Mouse (Mus musculus) myocyte (in vitro differentiated cells): ENCODE measurements at regions not wholly inside any gene's neighbourhood (a gene's known extent, or its start where the extent isn't known, plus 50 kb on each side); places are given as distances from the start of the nearest gene placed in this dataset.

Experiments used
- H3K27me3 ChIP-seq: one replicate; pipeline ENCODE4 v1.6.1; 2011; ENCODE audit not compliant: control insufficient read depth, insufficient read depth, insufficient read length
- H3K36me3 ChIP-seq: one replicate; pipeline ENCODE4 v1.6.1; 2011; ENCODE audit not compliant: control insufficient read depth, insufficient read depth
- H3K4me2 ChIP-seq: one replicate; pipeline ENCODE4 v1.6.1; 2011; ENCODE audit warnings: low read depth, control low read depth
- H3K4me3 ChIP-seq: one replicate; pipeline ENCODE4 v1.5.1; 2011; ENCODE audit warnings: mild to moderate bottlenecking, control low read depth, moderate library complexity
- H3K79me2 ChIP-seq: one replicate; pipeline ENCODE4 v1.6.1; 2011; ENCODE audit not compliant: control insufficient read depth, insufficient read depth
- H3ac ChIP-seq: one replicate; pipeline ENCODE4 v1.6.1; 2011; ENCODE audit not compliant: control insufficient read depth, insufficient read length
- CEBPB ChIP-seq: IDR thresholded peaks from 2 replicates; pipeline ENCODE4 v1.6.1; 2011; ENCODE audit warnings: mild to moderate bottlenecking, moderate library complexity; ENCODE audit not compliant: poor library complexity, insufficient read depth, severe bottlenecking
- E2F4 ChIP-seq: IDR thresholded peaks from one replicate; pipeline ENCODE4 v1.6.1; 2011; ENCODE audit warnings: mild to moderate bottlenecking, control low read depth, moderate library complexity; ENCODE audit not compliant: insufficient read depth
- MAX ChIP-seq: IDR thresholded peaks from one replicate; pipeline ENCODE4 v1.6.1; 2011; ENCODE audit warnings: low read depth, mild to moderate bottlenecking, control low read depth
- MYOD1 ChIP-seq, 3 experiments: IDR thresholded peaks; one replicate each; pipeline ENCODE4 v1.6.1; 2011; ENCODE audit warnings: control low read depth in 2 of 3, low read depth in 2 of 3, mild to moderate bottlenecking in 2 of 3, moderate library complexity in 1 of 3; ENCODE audit not compliant: insufficient read length in 2 of 3, control insufficient read depth in 1 of 3
- MYOG ChIP-seq, 3 experiments: IDR thresholded peaks; one replicate each; pipeline ENCODE4 v1.6.1; 2011; ENCODE audit warnings: control low read depth in 2 of 3, low read depth in 2 of 3, mild to moderate bottlenecking in 2 of 3; ENCODE audit not compliant: insufficient read length in 2 of 3, control insufficient read depth in 1 of 3, insufficient read depth in 1 of 3
- POLR2A ChIP-seq: IDR thresholded peaks from one replicate; pipeline ENCODE4 v1.6.1; 2011; ENCODE audit warnings: low read depth, mild to moderate bottlenecking, control low read depth, moderate library complexity; ENCODE audit not compliant: insufficient read length
- POLR2AphosphoS2 ChIP-seq: IDR thresholded peaks from one replicate; pipeline ENCODE4 v1.6.1; 2011; ENCODE audit warnings: low read depth, control low read depth; ENCODE audit not compliant: insufficient read length
- REST ChIP-seq: IDR thresholded peaks from one replicate; pipeline ENCODE4 v1.6.1; 2011; ENCODE audit warnings: mild to moderate bottlenecking, control low read depth, moderate library complexity; ENCODE audit not compliant: insufficient read depth, insufficient read length
- SRF ChIP-seq: IDR thresholded peaks from one replicate; pipeline ENCODE4 v1.6.1; 2011; ENCODE audit warnings: low read depth; ENCODE audit not compliant: control insufficient read depth, insufficient read length
- TCF12 ChIP-seq: IDR thresholded peaks from one replicate; pipeline ENCODE4 v1.6.1; 2011; ENCODE audit warnings: mild to moderate bottlenecking, control low read depth; ENCODE audit not compliant: poor library complexity, insufficient read depth, severe bottlenecking
- TCF3 ChIP-seq: IDR thresholded peaks from one replicate; pipeline ENCODE4 v1.6.1; 2011; ENCODE audit warnings: low read depth, control low read depth; ENCODE audit not compliant: insufficient read length
- USF1 ChIP-seq: IDR thresholded peaks from one replicate; pipeline ENCODE4 v1.6.1; 2011; ENCODE audit warnings: low read depth, mild to moderate bottlenecking, control low read depth, moderate library complexity

DNA sequence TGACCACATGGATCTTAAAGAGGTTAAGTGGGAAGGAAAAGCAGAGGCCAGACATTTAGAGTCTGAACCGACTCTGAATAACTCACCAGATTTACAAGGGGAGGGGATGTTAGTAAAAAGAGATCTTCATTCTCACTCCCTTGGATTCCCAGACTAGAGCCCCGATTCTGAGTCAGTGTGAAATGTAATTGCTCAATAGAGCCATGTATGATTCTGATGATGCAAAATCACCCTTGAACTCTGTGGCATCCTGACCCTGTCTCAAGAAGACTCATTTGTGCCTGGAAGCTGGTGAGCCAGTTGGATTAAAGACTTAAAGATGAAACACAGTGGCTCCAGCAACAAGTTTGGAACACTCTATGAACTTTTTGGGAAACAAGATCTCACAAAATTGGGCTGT, 210.2 kb upstream of the 1810046K07Rik start:
- Histone ChIP-seq H3K36me3 (no peaks in the 10 kb centered on the region), H3K4me2 (no peak overlapping the region), H3ac (no peak overlapping the region), H3K4me3 (no peak overlapping the region), H3K27me3 (no peaks in the 10 kb centered on the region), H3K79me2 (no peaks in the 10 kb centered on the region)
- TF ChIP-seq TCF12, result no peak
- no peak for TF ChIP-seq MAX
- no peak for TF ChIP-seq TCF3
- no peak for TF ChIP-seq MYOD1 (IDR thresholded peaks at IDR 0.05; ENCODE audit: control insufficient read depth in 1 of 3, insufficient read length in 2 of 3, low read depth in 2 of 3)
- no peak for TF ChIP-seq REST
- no peak for TF ChIP-seq SRF
- no peak for TF ChIP-seq POLR2AphosphoS2
- no peak for TF ChIP-seq USF1

DNA sequence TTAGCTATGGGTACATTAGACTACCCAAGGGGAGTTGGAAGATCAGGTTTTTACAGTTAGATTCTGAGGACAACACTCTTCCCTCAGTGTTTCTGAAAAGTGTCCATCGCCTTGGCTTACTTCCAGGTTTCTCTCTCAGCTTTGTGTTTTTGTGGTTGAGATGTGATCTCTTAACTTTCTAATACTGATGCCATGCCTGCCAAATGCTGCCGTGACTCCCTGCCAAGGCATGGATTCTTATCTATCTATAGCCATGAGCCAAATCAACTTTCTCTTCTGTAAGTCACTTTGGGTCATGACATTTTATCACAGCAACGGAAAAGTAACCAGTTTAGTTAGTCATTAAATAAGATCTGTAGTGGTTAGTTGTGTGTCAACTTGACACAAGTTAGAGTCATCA, 213.2 kb upstream of the 1810046K07Rik start:
- Histone ChIP-seq H3K79me2 (no peaks in the 10 kb centered on the region), H3K4me2 (no peak overlapping the region), H3ac (no peak overlapping the region), H3K27me3 (no peaks in the 10 kb centered on the region), H3K36me3 (no peaks in the 10 kb centered on the region), H3K4me3 (no peak overlapping the region)
- TF ChIP-seq REST (no peak), USF1 (no peak), TCF3 (no peak), E2F4 (no peak), TCF12 (no peak), MAX (no peak), CEBPB (no peak), POLR2A (no peak), MYOG (IDR thresholded peaks at IDR 0.05; ENCODE audit: control insufficient read depth in 1 of 3, insufficient read depth in 1 of 3, insufficient read length in 2 of 3, low read depth in 2 of 3) (no peak), MYOD1 (IDR thresholded peaks at IDR 0.05; ENCODE audit: control insufficient read depth in 1 of 3, insufficient read length in 2 of 3, low read depth in 2 of 3) (no peak)

DNA sequence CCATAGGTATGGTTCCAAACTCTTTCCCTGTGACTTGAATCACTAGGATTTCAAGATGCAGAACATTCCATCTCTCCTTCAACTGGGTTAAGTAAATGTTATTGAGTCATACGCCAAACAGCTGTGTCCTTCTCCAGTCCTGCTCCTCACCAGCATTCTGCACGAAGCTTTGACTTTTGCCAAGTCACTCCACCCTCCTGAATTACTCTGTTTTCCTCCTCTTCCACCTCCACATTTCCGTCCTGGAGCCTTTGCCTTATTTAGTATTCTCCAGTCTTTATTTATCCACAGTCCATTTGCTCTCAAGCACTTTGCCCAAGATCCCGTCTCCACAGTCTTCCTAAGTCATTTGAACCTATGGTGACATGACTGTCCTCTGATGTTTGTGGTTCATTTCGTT, 193.1 kb upstream of the Arhgap20 start:
- Histone ChIP-seq H3K4me3 (no peak overlapping the region), H3K4me2 (no peak overlapping the region), H3K79me2 (no peaks in the 10 kb centered on the region), H3ac (no peak overlapping the region), H3K36me3 (no peaks in the 10 kb centered on the region), H3K27me3 (no peaks in the 10 kb centered on the region)
- TF ChIP-seq CEBPB (no peak), MAX (no peak), TCF12 (no peak), MYOD1 (IDR thresholded peaks at IDR 0.05; ENCODE audit: control insufficient read depth in 1 of 3, insufficient read length in 2 of 3, low read depth in 2 of 3) (no peak), MYOG (IDR thresholded peaks at IDR 0.05; ENCODE audit: control insufficient read depth in 1 of 3, insufficient read depth in 1 of 3, insufficient read length in 2 of 3, low read depth in 2 of 3) (no peak), REST (no peak), POLR2A (no peak), USF1 (no peak), SRF (no peak), POLR2AphosphoS2 (no peak)

DNA sequence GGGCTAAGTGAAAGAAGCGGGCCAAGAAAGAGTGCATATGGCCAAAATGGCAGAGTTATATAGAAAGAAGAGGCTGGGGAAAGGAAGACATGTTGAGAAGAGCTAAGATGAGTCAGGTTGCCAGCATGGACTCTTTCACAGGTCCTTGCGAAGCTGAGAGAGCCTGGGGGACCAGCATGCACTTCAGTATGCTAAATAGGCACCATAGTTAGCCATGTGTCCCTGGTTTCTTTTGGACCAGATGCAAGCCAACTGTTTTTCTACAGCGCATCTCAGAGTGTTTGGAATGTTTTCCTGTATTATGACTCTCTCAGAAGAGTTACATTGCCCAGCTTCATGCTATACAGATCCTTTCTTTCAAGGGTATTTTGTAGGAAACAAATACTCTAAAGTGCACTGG, 183.5 kb upstream of the Arhgap20 start:
- TF ChIP-seq TCF12 (no peak), MYOD1 (IDR thresholded peaks at IDR 0.05; ENCODE audit: control insufficient read depth in 1 of 3, insufficient read length in 2 of 3, low read depth in 2 of 3) (no peak), SRF (no peak), TCF3 (no peak), MYOG (IDR thresholded peaks at IDR 0.05; ENCODE audit: control insufficient read depth in 1 of 3, insufficient read depth in 1 of 3, insufficient read length in 2 of 3, low read depth in 2 of 3) (no peak), POLR2A (no peak), MAX (no peak), E2F4 (no peak), CEBPB (no peak), POLR2AphosphoS2 (no peak), USF1 (no peak), REST (no peak)
- H3ac ChIP-seq, result no peak overlapping the region
- no peak overlapping the region for H3K4me2 ChIP-seq
- no peaks in the 10 kb centered on the region for H3K79me2 ChIP-seq
- no peak overlapping the region for H3K4me3 ChIP-seq
- H3K36me3 ChIP-seq, result no peaks in the 10 kb centered on the region
- H3K27me3 ChIP-seq, result no peaks in the 10 kb centered on the region

DNA sequence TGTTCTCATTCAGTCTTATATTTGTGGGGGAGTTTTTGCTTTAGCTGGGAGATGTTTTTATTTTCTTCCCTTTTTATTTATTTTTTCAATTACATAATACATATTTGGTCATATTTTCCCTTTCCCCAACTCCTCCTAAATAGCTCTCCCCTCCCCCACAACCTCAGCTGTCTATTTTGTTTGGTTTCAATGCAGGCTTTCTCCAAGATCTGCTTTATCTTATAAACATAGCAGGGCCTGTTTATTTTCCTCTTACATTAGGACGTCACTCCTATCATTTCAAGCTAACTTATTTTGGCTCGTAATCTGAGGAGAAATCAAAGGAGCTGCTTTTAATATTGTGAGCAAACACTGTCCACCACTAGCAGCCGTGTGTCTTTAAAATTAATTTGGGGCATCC, 171.4 kb upstream of the Arhgap20 start:
- H3K4me2 ChIP-seq, result no peak overlapping the region
- H3ac ChIP-seq, result no peak overlapping the region
- no peaks in the 10 kb centered on the region for H3K79me2 ChIP-seq
- TF ChIP-seq POLR2AphosphoS2 (no peak), TCF3 (no peak), USF1 (no peak), SRF (no peak), TCF12 (no peak), CEBPB (no peak), MAX (no peak), E2F4 (no peak)
- no peak overlapping the region for H3K4me3 ChIP-seq
- H3K27me3 ChIP-seq, result no peaks in the 10 kb centered on the region
- H3K36me3 ChIP-seq, result no peaks in the 10 kb centered on the region
